In the genomic region with DNA sequence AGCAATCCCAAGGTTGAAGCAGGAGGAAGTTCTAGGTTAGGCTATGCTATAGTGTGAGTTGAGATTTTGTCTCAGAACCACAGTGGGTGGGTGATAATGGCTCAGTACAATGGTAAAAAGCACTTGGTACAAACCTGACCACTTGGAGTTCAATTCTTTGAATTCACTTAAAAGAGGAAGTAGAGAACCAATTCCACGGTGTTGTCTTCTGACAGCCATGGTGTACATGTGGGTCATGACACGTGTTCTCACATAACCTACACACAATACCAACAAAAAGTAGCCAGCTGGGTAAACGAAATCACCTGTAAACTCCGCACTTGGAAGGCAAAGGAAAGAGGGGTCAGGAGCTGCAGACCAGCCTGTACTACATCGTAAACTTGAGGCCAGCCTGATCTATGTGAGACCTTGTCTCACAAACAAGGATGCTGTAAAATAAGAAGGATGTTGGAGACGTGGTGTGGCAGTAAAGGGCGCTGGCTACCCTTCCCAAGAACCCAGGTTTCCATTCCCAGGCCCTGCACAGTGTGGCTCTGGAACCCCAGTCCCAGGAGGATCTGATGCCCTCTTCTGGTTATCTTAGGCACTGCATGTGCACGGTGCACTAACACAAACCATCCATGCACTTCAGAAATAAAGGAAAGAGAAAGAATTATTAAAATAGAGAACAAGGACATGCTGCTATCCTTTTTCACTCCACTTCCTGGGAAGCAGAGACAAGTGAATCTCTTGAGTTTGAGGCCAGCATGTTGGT, we compare ENCODE assay signal across 9 mouse cellular contexts. TPM values are rescaled to one million over a fixed set of nuclear protein-coding genes. Genes with fewer than 3 reads are reported as not detected.
DNase-seq lines count a peak whose midpoint lies in the region; ATAC-seq and TF ChIP-seq lines count a peak whose summit lies in the region.
"Had no signal": no experiment of that assay in that cellular context is flagged by ENCODE, and none has a peak within 500 bp of the region (broad histone marks: within the 10 kb centered on the region; RNA-seq: fewer than 3 reads in every experiment).

No protein-coding gene starts in this region.

- DNase-seq in thymus, postnatal 14 days = peak; percentile 56
- DNase-seq in thymus, postnatal 0 days (ENCODE audit: low spot score) = no peak
- DNase-seq in brain, adult 2 months (ENCODE audit: low read depth, low spot score) = peak; percentile 66
- no peak for DNase-seq in liver, adult 2 months (ENCODE audit: extremely low read depth, low read depth, low spot score)
- peak; percentile 69 for DNase-seq in thymus, postnatal 4 days

- WGBS in forebrain, embryonic 12.5 days = 49% methylated on average over 8 of the region's 8 CpGs
- 49% methylated on average over 8 of the region's 8 CpGs for WGBS in hindbrain, embryonic 16.5 days
- 47% methylated on average over 8 of the region's 8 CpGs for WGBS in liver, adult 2 months
- WGBS in midbrain, embryonic 15.5 days = 54% methylated on average over 8 of the region's 8 CpGs

- H3K4me3 ChIP-seq in forebrain, embryonic 12.5 days (replicated peaks) = no peak overlapping the region
- no peak overlapping the region for H3K4me3 ChIP-seq in hindbrain, embryonic 16.5 days (ENCODE audit: low read length)
- H3K4me3 ChIP-seq in liver, adult 2 months (ENCODE audit: insufficient read depth, low read depth, low read length) = no peak overlapping the region
- no peak overlapping the region for H3K4me3 ChIP-seq in midbrain, embryonic 15.5 days
- H3K4me3 ChIP-seq: erythroblast, embryonic 14.5 days had no signal

- ATAC-seq in forebrain, embryonic 12.5 days (ENCODE audit: low FRiP score) = peak; percentile 64; the same call in 1 of the 2 replicates
- ATAC-seq in hindbrain, embryonic 16.5 days = peak; percentile 69
- ATAC-seq in midbrain, embryonic 15.5 days (replicated peaks) = 0 out of 2 replicates have a peak, but pooled peaks have one; percentile 54

- no peak overlapping the region for H3K9ac ChIP-seq in forebrain, embryonic 12.5 days
- no peak overlapping the region for H3K9ac ChIP-seq in hindbrain, embryonic 16.5 days (ENCODE audit: low read depth, low read length)
- H3K9ac ChIP-seq in liver, adult 2 months (ENCODE audit: low read depth, low read length) = no peak overlapping the region
- H3K9ac ChIP-seq in midbrain, embryonic 15.5 days = no peak overlapping the region

- no peaks in the 10 kb centered on the region for H3K27me3 ChIP-seq in forebrain, embryonic 12.5 days
- H3K27me3 ChIP-seq in hindbrain, embryonic 16.5 days (replicated peaks; ENCODE audit: control insufficient read depth, insufficient read depth, low read length) = no peaks in the 10 kb centered on the region
- H3K27me3 ChIP-seq in liver, adult 2 months (ENCODE audit: control insufficient read depth, insufficient read depth, low read length) = no peaks in the 10 kb centered on the region
- H3K27me3 ChIP-seq in midbrain, embryonic 15.5 days (replicated peaks) = no peaks in the 10 kb centered on the region

- no peak for TF ChIP-seq POLR2A in liver, adult 2 months (IDR thresholded peaks at IDR 0.05; ENCODE audit: extremely low read depth, insufficient read depth, low read length)

- no peaks in the 10 kb centered on the region for H3K79me2 ChIP-seq in liver, adult 2 months (ENCODE audit: control insufficient read depth, insufficient read depth, low read length)

- no peaks in the 10 kb centered on the region for H3K4me1 ChIP-seq in forebrain, embryonic 12.5 days
- no peaks in the 10 kb centered on the region for H3K4me1 ChIP-seq in hindbrain, embryonic 16.5 days (ENCODE audit: control insufficient read depth, insufficient read depth, low read depth, low read length)
- no peaks in the 10 kb centered on the region for H3K4me1 ChIP-seq in liver, adult 2 months (ENCODE audit: control insufficient read depth, insufficient read depth, low read length)
- H3K4me1 ChIP-seq in midbrain, embryonic 15.5 days = no peaks in the 10 kb centered on the region

- no peak overlapping the region for H3K4me2 ChIP-seq in forebrain, embryonic 12.5 days
- H3K4me2 ChIP-seq in hindbrain, embryonic 16.5 days (ENCODE audit: low read length) = no peak overlapping the region
- no peak overlapping the region for H3K4me2 ChIP-seq in midbrain, embryonic 15.5 days

- no peaks in the 10 kb centered on the region for H3K9me3 ChIP-seq in forebrain, embryonic 12.5 days
- H3K9me3 ChIP-seq in hindbrain, embryonic 16.5 days (ENCODE audit: control insufficient read depth, low read length) = no peaks in the 10 kb centered on the region
- H3K9me3 ChIP-seq in midbrain, embryonic 15.5 days = no peaks in the 10 kb centered on the region

- H3K27ac ChIP-seq in forebrain, embryonic 12.5 days = no peak overlapping the region
- H3K27ac ChIP-seq in hindbrain, embryonic 16.5 days (ENCODE audit: low read depth, low read length) = no peak overlapping the region
- H3K27ac ChIP-seq in liver, adult 2 months (replicated peaks; ENCODE audit: insufficient read depth, low read depth, low read length) = no peak overlapping the region
- no peak overlapping the region for H3K27ac ChIP-seq in midbrain, embryonic 15.5 days

- TF ChIP-seq CTCF in liver, adult 2 months (IDR thresholded peaks at IDR 0.05; ENCODE audit: low read depth, low read length) = peak; percentile 75

- no peaks in the 10 kb centered on the region; the same call in none of the 2 replicates for H3K36me3 ChIP-seq in forebrain, embryonic 12.5 days (replicated peaks)
- peaks cover 10% of the 10 kb centered on the region; the same call in 1 of the 2 replicates for H3K36me3 ChIP-seq in hindbrain, embryonic 16.5 days (ENCODE audit: control insufficient read depth, insufficient read depth, low read length)
- H3K36me3 ChIP-seq in liver, adult 2 months (ENCODE audit: control insufficient read depth, insufficient read depth, low read length) = peaks cover 12% of the 10 kb centered on the region; the same call in 1 of the 2 replicates
- H3K36me3 ChIP-seq in midbrain, embryonic 15.5 days (replicated peaks) = no peaks in the 10 kb centered on the region

RNA-seq across cellular contexts. Expression of a gene that starts 13.1 kb away (rescaled TPM):
- 40.2 and 48.1 TPM in 2 replicates for polyA plus RNA-seq in thymus, postnatal 0 days (2015; fragmentation: Nextera tagmentation; extraction: Ambion mirVana)
- 75.7 and 84.4 TPM in 2 replicates for polyA plus RNA-seq in forebrain, embryonic 12.5 days (2016; fragmentation: Nextera tagmentation; extraction: Ambion mirVana)
- polyA plus RNA-seq in hindbrain, embryonic 16.5 days (2015; fragmentation: Nextera tagmentation; extraction: Ambion mirVana) = 61.5 and 71.9 TPM in 2 replicates
- total RNA-seq in liver, adult 2 months (2014; rRNA removed) = 11.5 and 13.5 TPM in 2 replicates
- 14.6 and 22.2 TPM in 2 replicates for polyA plus RNA-seq in liver, adult 2 months (2012; rRNA removed)
- polyA plus RNA-seq in midbrain, embryonic 15.5 days (2015; fragmentation: Nextera tagmentation; extraction: Ambion mirVana) = 72.3 and 78.8 TPM in 2 replicates

RNA-seq across cellular contexts. Expression of a gene that starts 14.1 kb away (rescaled TPM):
- polyA plus RNA-seq in thymus, postnatal 0 days (2015; fragmentation: Nextera tagmentation; extraction: Ambion mirVana) = 11.4 TPM in 2 replicates
- polyA plus RNA-seq in forebrain, embryonic 12.5 days (2016; fragmentation: Nextera tagmentation; extraction: Ambion mirVana) = 27.9 and 30.3 TPM in 2 replicates
- polyA plus RNA-seq in hindbrain, embryonic 16.5 days (2015; fragmentation: Nextera tagmentation; extraction: Ambion mirVana) = 20.4 and 25.3 TPM in 2 replicates
- total RNA-seq in liver, adult 2 months (2014; rRNA removed) = 4.7 and 9.4 TPM in 2 replicates
- polyA plus RNA-seq in liver, adult 2 months (2012; rRNA removed) = 15.6 and 17.0 TPM in 2 replicates
- 26.3 and 26.6 TPM in 2 replicates for polyA plus RNA-seq in midbrain, embryonic 15.5 days (2015; fragmentation: Nextera tagmentation; extraction: Ambion mirVana)

RNA-seq across cellular contexts. Expression of a gene that starts 25.8 kb away (rescaled TPM):
- polyA plus RNA-seq in thymus, postnatal 0 days (2015; fragmentation: Nextera tagmentation; extraction: Ambion mirVana) = 6.7 and 8.2 TPM in 2 replicates
- polyA plus RNA-seq in forebrain, embryonic 12.5 days (2016; fragmentation: Nextera tagmentation; extraction: Ambion mirVana) = 29.6 and 31.1 TPM in 2 replicates
- polyA plus RNA-seq in hindbrain, embryonic 16.5 days (2015; fragmentation: Nextera tagmentation; extraction: Ambion mirVana) = 52.8 and 55.8 TPM in 2 replicates
- 0.34 and 0.37 TPM in 2 replicates for total RNA-seq in liver, adult 2 months (2014; rRNA removed)
- 1.00 and 1.1 TPM in 2 replicates for polyA plus RNA-seq in liver, adult 2 months (2012; rRNA removed)
- polyA plus RNA-seq in midbrain, embryonic 15.5 days (2015; fragmentation: Nextera tagmentation; extraction: Ambion mirVana) = 78.4 and 85.2 TPM in 2 replicates

RNA-seq across cellular contexts. Expression of a gene that starts 45.6 kb away (rescaled TPM):
- polyA plus RNA-seq in thymus, postnatal 0 days (2015; fragmentation: Nextera tagmentation; extraction: Ambion mirVana) = 0.12 and 0.18 TPM in 2 replicates
- 0.95 and 1.5 TPM in 2 replicates for polyA plus RNA-seq in forebrain, embryonic 12.5 days (2016; fragmentation: Nextera tagmentation; extraction: Ambion mirVana)
- 5.3 and 6.4 TPM in 2 replicates for polyA plus RNA-seq in hindbrain, embryonic 16.5 days (2015; fragmentation: Nextera tagmentation; extraction: Ambion mirVana)
- total RNA-seq in liver, adult 2 months (2014; rRNA removed) = not detected in 2 replicates
- 0.11 TPM in 2 replicates for polyA plus RNA-seq in liver, adult 2 months (2012; rRNA removed)
- polyA plus RNA-seq in midbrain, embryonic 15.5 days (2015; fragmentation: Nextera tagmentation; extraction: Ambion mirVana) = 2.3 and 2.9 TPM in 2 replicates

RNA-seq across cellular contexts. Expression of a gene that starts 48.3 kb away (rescaled TPM):
- 14.7 and 20.6 TPM in 2 replicates for polyA plus RNA-seq in thymus, postnatal 0 days (2015; fragmentation: Nextera tagmentation; extraction: Ambion mirVana)
- polyA plus RNA-seq in forebrain, embryonic 12.5 days (2016; fragmentation: Nextera tagmentation; extraction: Ambion mirVana) = 79.5 and 84.7 TPM in 2 replicates
- 143 and 144 TPM in 2 replicates for polyA plus RNA-seq in hindbrain, embryonic 16.5 days (2015; fragmentation: Nextera tagmentation; extraction: Ambion mirVana)
- 1.1 and 2.8 TPM in 2 replicates for total RNA-seq in liver, adult 2 months (2014; rRNA removed)
- 7.7 and 13.9 TPM in 2 replicates for polyA plus RNA-seq in liver, adult 2 months (2012; rRNA removed)
- polyA plus RNA-seq in midbrain, embryonic 15.5 days (2015; fragmentation: Nextera tagmentation; extraction: Ambion mirVana) = 132 and 133 TPM in 2 replicates

Comparison
In these comparisons a context has a peak if more than half of its experiments do, and no peak if none do; other contexts are left out.
1. DNase-seq: peak in thymus, postnatal 14 days (single experiment), brain, adult 2 months (single experiment) and thymus, postnatal 4 days (single experiment); none in thymus, postnatal 0 days (single experiment) and liver, adult 2 months (single experiment).
2. Peak in every context shown above with its lines, with median percentiles within 50 percentile points of each other: ATAC-seq.